Mouse (Mus musculus): ENCODE measurements at regions not wholly inside any gene's neighbourhood (a gene's known extent, or its start where the extent isn't known, plus 50 kb on each side); places are given as distances from the start of the nearest gene placed in this dataset.

GRCm38 (mm10) chr16:24176057-24176456 lies 187.4 kb upstream of the Bcl6 start:
- no peak for TF ChIP-seq CTCF (IDR thresholded peaks at IDR 0.05; ENCODE audit: borderline replicate concordance, control insufficient read depth, extremely low read depth, insufficient read depth, low read length, poor library complexity)
- TF ChIP-seq POLR2A (IDR thresholded peaks at IDR 0.05; ENCODE audit: control insufficient read depth, extremely low read depth, insufficient read depth, low read length, poor library complexity) = no peak
